Mouse (Mus musculus): ENCODE measurements around the gene Clrn3.

DNA sequence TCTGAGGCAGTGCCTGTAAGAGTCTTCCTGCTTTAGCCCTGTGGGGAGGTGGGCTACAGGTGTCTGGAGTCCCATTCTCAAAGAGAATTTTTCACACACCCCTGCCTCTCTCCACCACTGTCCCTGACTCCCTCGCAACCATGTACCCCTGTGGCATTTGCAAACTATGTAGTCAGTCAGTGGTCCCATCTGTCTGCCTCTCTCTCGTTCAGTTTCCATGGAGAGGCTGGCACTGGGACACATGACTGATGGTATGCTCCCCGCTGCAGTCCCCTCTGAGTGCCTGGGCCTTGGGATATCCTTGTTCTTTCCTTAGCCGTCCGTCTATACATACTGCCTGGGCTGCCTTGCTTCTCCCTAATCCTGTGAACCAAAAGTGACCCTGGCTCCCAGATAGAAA, 37.6 kb upstream of the Clrn3 start:
- no peak for TF ChIP-seq CTCF (IDR thresholded peaks at IDR 0.05; ENCODE audit: borderline replicate concordance, insufficient read depth, low read depth, low read length)
- TF ChIP-seq POLR2A (IDR thresholded peaks at IDR 0.05; ENCODE audit: borderline replicate concordance, insufficient read depth, low read length): no peak

All from cerebellum, adult 2 months (tissue).